Mouse (Mus musculus): ENCODE measurements at regions not wholly inside any gene's neighbourhood (a gene's known extent, or its start where the extent isn't known, plus 50 kb on each side); places are given as distances from the start of the nearest gene placed in this dataset.

DNA sequence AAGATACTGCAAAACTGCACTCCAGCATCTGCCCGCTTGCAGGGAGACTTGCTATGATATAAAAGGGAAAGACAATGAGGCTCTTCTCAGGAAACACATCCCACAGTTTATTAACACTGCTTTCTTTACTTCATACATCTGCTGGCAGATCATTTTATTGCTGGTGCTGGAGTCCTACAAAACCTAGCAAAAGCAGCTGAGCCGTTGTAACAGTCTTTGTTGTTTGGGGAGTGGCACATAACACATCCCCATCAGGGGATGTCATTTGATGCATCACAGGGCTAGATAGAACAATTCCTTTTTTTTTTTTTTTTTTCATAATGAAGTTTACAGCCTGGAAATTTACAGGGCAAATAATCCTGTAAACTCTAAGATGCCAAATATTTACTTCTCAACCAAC is 742.2 kb downstream of the Epha4 start:
- Histone ChIP-seq H3K4me2 (ENCODE audit: low read depth) (no peak overlapping the region), H3K9me3 (ENCODE audit: control insufficient read depth, low read length) (no peaks in the 10 kb centered on the region), H3K27me3 (ENCODE audit: control insufficient read depth, insufficient read depth, low read length) (no peaks in the 10 kb centered on the region), H3K9ac (ENCODE audit: low read length) (no peak overlapping the region), H3K4me3 (ENCODE audit: low read depth, low read length) (no peak overlapping the region), H3K4me1 (ENCODE audit: control insufficient read depth, insufficient read depth, low read length) (no peaks in the 10 kb centered on the region), H3K36me3 (ENCODE audit: control insufficient read depth, insufficient read depth, low read length) (no peaks in the 10 kb centered on the region), H3K27ac (ENCODE audit: low read depth, low read length) (no peak overlapping the region)
- ATAC-seq (ENCODE audit: insufficient read depth, low FRiP score, low TSS enrichment) (no peak), DNase-seq (ENCODE audit: low spot score) (no peak)
- WGBS: 75% methylated on average over 2 of the region's 2 CpGs

DNA sequence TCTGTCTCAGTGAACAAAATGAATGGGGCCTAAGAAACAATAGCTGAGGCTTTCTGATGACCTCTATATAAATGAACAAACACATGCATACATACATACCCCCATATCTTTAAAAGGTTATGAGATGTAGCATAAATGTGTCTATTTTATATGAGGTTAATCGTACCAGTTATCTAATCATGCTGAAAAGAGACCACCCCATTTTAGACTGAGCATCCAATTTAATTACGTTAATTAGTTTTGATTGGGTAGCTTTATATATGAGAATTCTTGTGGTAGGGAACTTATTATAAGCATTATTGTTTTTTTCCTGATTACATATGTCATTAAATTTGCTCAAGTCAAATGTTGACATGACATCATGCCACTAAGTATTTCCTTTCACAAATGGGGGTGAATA is 728.0 kb downstream of the Epha4 start:
- DNase-seq (ENCODE audit: low spot score) (no peak), ATAC-seq (ENCODE audit: insufficient read depth, low FRiP score, low TSS enrichment) (no peak)
- no peak overlapping the region for H3K4me3 ChIP-seq (ENCODE audit: low read depth, low read length)
- 92% methylated on average over 2 of the region's 2 CpGs for WGBS
- no peaks in the 10 kb centered on the region for H3K27me3 ChIP-seq (ENCODE audit: control insufficient read depth, insufficient read depth, low read length)
- no peaks in the 10 kb centered on the region for H3K9me3 ChIP-seq (ENCODE audit: control insufficient read depth, low read length)
- H3K27ac ChIP-seq (ENCODE audit: low read depth, low read length): no peak overlapping the region
- no peak overlapping the region for H3K9ac ChIP-seq (ENCODE audit: low read length)
- H3K4me1 ChIP-seq (ENCODE audit: control insufficient read depth, insufficient read depth, low read length): no peaks in the 10 kb centered on the region
- no peak overlapping the region for H3K4me2 ChIP-seq (ENCODE audit: low read depth)
- no peaks in the 10 kb centered on the region for H3K36me3 ChIP-seq (ENCODE audit: control insufficient read depth, insufficient read depth, low read length)

DNA sequence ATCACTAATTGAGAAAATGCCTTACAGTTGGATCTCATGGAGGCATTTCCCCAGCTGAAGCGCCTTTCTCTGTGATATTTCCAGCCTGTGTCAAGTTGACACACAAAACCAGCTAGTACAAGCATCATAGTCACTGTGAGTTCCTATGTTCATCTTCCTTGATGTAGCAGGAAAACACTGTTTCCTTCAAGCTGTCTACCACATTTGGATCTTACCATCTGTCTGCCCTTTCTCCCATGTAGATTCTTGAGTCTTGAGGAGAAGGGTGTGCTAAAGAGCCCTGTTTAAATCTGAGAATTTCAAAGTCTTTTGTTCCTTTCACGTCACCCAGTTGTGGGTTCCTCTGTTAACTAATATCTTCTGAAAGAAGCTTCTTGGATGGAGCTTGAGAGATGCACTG is 721.5 kb downstream of the Epha4 start:
- Histone ChIP-seq H3K4me2 (ENCODE audit: low read depth) (no peak overlapping the region), H3K9me3 (ENCODE audit: control insufficient read depth, low read length) (no peaks in the 10 kb centered on the region), H3K9ac (ENCODE audit: low read length) (no peak overlapping the region), H3K4me1 (ENCODE audit: control insufficient read depth, insufficient read depth, low read length) (no peaks in the 10 kb centered on the region), H3K36me3 (ENCODE audit: control insufficient read depth, insufficient read depth, low read length) (no peaks in the 10 kb centered on the region), H3K4me3 (ENCODE audit: low read depth, low read length) (no peak overlapping the region), H3K27me3 (ENCODE audit: control insufficient read depth, insufficient read depth, low read length) (no peaks in the 10 kb centered on the region), H3K27ac (ENCODE audit: low read depth, low read length) (no peak overlapping the region)
- 95% methylated on average over 2 of the region's 2 CpGs for WGBS
- DNase-seq (ENCODE audit: low spot score): no peak
- no peak for ATAC-seq (ENCODE audit: insufficient read depth, low FRiP score, low TSS enrichment)

DNA sequence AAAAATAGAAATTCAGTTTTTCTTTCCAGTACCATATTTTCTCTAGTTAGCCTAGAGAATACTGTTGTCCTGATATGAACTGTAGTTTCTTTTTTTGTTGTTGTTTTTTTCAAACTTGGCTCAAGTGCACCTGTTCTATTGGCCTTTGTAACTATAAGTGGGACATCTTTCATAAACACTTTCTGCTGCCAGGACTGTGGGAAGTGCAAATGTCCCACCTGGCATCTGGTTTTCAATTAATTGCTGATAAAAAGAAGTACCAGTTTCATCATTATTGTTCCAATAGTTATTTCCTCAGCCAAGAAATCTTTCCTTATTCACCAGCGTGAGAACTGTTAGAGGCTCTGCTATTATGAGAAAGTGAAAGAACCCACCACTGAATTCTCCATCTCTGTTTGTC is 695.0 kb downstream of the Epha4 start:
- Histone ChIP-seq H3K4me3 (ENCODE audit: low read depth, low read length) (no peak overlapping the region), H3K36me3 (ENCODE audit: control insufficient read depth, insufficient read depth, low read length) (no peaks in the 10 kb centered on the region), H3K9ac (ENCODE audit: low read length) (no peak overlapping the region), H3K4me2 (ENCODE audit: low read depth) (no peak overlapping the region), H3K9me3 (ENCODE audit: control insufficient read depth, low read length) (no peaks in the 10 kb centered on the region), H3K27me3 (ENCODE audit: control insufficient read depth, insufficient read depth, low read length) (no peaks in the 10 kb centered on the region), H3K4me1 (ENCODE audit: control insufficient read depth, insufficient read depth, low read length) (no peaks in the 10 kb centered on the region), H3K27ac (ENCODE audit: low read depth, low read length) (no peak overlapping the region)
- WGBS: 95% methylated on average over 1 of the region's 1 CpGs
- ATAC-seq (ENCODE audit: insufficient read depth, low FRiP score, low TSS enrichment) (no peak), DNase-seq (ENCODE audit: low spot score) (no peak)

DNA sequence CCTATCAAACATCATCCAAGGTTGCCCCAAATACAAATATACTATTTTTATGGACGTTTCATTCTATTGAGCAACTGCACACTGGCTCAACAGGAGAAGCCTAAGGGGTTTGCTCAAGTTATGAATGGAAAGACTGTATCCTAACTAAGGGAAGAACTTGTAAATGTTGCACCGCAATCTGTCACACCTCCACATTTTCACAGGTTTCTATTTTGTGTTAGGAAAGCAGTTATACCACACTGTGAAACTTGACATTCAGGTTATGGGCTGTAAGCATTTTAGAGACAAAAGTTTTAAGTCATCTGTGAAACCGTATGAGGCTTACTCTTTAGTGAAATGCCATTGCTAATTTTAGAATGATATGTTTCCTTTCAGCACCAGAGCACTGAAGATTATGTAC is 693.3 kb downstream of the Epha4 start:
- no peaks in the 10 kb centered on the region for H3K4me1 ChIP-seq (ENCODE audit: control insufficient read depth, insufficient read depth, low read length)
- H3K4me2 ChIP-seq (ENCODE audit: low read depth): no peak overlapping the region
- H3K4me3 ChIP-seq (ENCODE audit: low read depth, low read length): no peak overlapping the region
- no peaks in the 10 kb centered on the region for H3K36me3 ChIP-seq (ENCODE audit: control insufficient read depth, insufficient read depth, low read length)
- H3K27me3 ChIP-seq (ENCODE audit: control insufficient read depth, insufficient read depth, low read length): no peaks in the 10 kb centered on the region
- H3K27ac ChIP-seq (ENCODE audit: low read depth, low read length): no peak overlapping the region
- no peak for ATAC-seq (ENCODE audit: insufficient read depth, low FRiP score, low TSS enrichment)
- no peak for DNase-seq (ENCODE audit: low spot score)
- 83% methylated on average over 3 of the region's 3 CpGs for WGBS
- H3K9me3 ChIP-seq (ENCODE audit: control insufficient read depth, low read length): no peaks in the 10 kb centered on the region
- no peak overlapping the region for H3K9ac ChIP-seq (ENCODE audit: low read length)

DNA sequence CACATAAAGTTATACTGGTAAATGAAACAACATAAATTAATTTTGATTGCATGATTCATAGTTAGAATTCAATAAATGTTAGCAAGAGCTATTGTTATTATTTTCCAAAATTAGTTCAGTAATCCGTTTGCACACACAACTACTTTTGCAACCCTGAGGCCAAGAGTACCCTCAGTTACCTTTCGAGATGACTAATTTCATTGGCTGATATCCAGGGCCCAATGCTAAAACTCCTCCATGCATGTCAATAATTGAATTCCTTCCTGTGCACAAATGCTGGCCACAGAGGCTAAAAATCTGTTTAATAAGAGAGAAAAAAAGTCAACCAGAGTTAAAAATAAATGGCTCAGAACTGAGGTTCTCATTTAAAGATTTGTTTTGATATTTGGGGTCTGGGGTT is 685.2 kb downstream of the Epha4 start:
- no peaks in the 10 kb centered on the region for H3K9me3 ChIP-seq (ENCODE audit: control insufficient read depth, low read length)
- no peaks in the 10 kb centered on the region for H3K27me3 ChIP-seq (ENCODE audit: control insufficient read depth, insufficient read depth, low read length)
- H3K4me3 ChIP-seq (ENCODE audit: low read depth, low read length): no peak overlapping the region
- no peak for ATAC-seq (ENCODE audit: insufficient read depth, low FRiP score, low TSS enrichment)
- no peaks in the 10 kb centered on the region for H3K36me3 ChIP-seq (ENCODE audit: control insufficient read depth, insufficient read depth, low read length)
- no peak overlapping the region for H3K4me2 ChIP-seq (ENCODE audit: low read depth)
- H3K27ac ChIP-seq (ENCODE audit: low read depth, low read length): no peak overlapping the region
- H3K4me1 ChIP-seq (ENCODE audit: control insufficient read depth, insufficient read depth, low read length): no peaks in the 10 kb centered on the region
- H3K9ac ChIP-seq (ENCODE audit: low read length): no peak overlapping the region
- no peak for DNase-seq (ENCODE audit: low spot score)
- 86% methylated on average over 2 of the region's 2 CpGs for WGBS

DNA sequence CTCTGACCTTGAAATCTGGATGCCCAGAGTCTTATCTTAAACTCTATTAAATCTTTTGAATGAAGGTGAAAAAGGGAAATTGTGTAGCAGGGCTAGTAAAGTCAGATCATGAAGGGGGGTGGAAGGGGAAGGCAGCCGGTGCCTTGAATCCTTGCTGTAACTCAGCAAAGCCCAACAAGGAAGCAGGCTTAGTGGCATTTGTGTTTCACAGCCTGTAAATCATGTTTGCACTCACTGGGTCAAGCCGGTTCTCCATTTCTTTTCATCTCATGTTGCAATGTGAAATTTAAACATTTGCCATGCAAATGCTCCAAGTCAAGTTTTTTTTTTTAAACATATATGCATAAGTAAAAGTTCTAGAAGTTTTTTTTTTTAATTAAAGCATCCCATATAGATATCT is 682.6 kb downstream of the Epha4 start:
- H3K9me3 ChIP-seq (ENCODE audit: control insufficient read depth, low read length): no peaks in the 10 kb centered on the region
- no peak overlapping the region for H3K4me2 ChIP-seq (ENCODE audit: low read depth)
- no peaks in the 10 kb centered on the region for H3K36me3 ChIP-seq (ENCODE audit: control insufficient read depth, insufficient read depth, low read length)
- 34% methylated on average over 2 of the region's 2 CpGs for WGBS
- H3K4me1 ChIP-seq (ENCODE audit: control insufficient read depth, insufficient read depth, low read length): no peaks in the 10 kb centered on the region
- DNase-seq (ENCODE audit: low spot score) (no peak), ATAC-seq (ENCODE audit: insufficient read depth, low FRiP score, low TSS enrichment) (no peak)
- H3K27me3 ChIP-seq (ENCODE audit: control insufficient read depth, insufficient read depth, low read length): no peaks in the 10 kb centered on the region
- no peak overlapping the region for H3K27ac ChIP-seq (ENCODE audit: low read depth, low read length)
- H3K4me3 ChIP-seq (ENCODE audit: low read depth, low read length): no peak overlapping the region
- no peak overlapping the region for H3K9ac ChIP-seq (ENCODE audit: low read length)

DNA sequence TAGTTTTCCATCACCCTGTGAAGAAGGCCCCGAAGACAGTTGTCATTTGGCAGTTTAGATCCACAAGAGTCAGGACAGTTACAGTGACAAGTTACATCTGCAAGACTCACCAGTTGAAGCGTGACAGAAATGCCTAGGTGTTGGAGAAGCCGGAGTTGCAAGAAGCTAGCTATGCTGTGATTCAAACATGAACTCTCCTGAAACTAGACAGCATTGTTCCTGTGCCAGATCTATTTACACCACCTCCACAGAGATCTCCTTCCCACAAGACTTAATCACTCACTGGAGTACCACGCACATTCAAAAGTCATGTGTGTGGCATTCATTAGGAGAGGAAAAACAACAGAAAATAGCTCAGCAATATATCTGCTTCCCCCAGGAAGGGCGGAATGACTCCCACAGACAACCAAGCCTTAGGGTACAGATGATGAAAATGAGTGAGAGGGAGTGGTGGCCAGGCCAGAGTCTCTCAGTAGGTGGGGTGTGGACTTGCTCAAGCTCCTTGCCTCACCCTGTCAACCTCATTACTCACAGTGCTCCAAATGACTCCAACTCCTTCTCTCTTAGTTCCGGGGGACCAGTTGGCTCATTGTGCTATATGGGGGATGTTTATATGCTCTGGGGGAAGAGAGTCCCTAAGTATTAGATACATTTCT is 679.7 kb downstream of the Epha4 start:
- 89% methylated on average over 6 of the region's 6 CpGs for WGBS
- H3K4me2 ChIP-seq (ENCODE audit: low read depth): no peak overlapping the region
- DNase-seq (ENCODE audit: low spot score) (no peak), ATAC-seq (ENCODE audit: insufficient read depth, low FRiP score, low TSS enrichment) (no peak)
- H3K9ac ChIP-seq (ENCODE audit: low read length): no peak overlapping the region
- H3K27me3 ChIP-seq (ENCODE audit: control insufficient read depth, insufficient read depth, low read length): no peaks in the 10 kb centered on the region
- H3K27ac ChIP-seq (ENCODE audit: low read depth, low read length): no peak overlapping the region
- H3K9me3 ChIP-seq (ENCODE audit: control insufficient read depth, low read length): no peaks in the 10 kb centered on the region
- no peaks in the 10 kb centered on the region for H3K4me1 ChIP-seq (ENCODE audit: control insufficient read depth, insufficient read depth, low read length)
- H3K4me3 ChIP-seq (ENCODE audit: low read depth, low read length): no peak overlapping the region
- no peaks in the 10 kb centered on the region for H3K36me3 ChIP-seq (ENCODE audit: control insufficient read depth, insufficient read depth, low read length)

DNA sequence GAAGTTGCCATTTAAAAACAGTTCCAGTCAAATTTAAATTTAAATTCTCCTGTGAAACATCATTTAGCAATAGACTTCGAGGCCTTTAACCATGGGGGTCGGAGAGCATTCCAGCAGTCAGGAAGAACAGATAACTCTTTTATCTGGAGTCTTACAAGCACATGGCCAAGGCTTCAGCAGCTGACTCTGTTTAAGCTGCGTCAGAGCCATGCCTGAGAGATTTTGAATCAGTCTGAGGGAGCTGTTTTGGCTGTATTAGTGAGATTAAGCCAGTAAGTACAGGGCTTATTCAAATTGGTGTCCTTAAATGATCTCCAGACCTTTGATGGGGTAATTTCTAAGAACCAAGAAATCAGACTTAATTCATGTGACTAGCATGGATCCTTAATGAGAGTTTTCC is 665.5 kb downstream of the Epha4 start:
- Histone ChIP-seq H3K27ac (ENCODE audit: low read depth, low read length) (no peak overlapping the region), H3K4me3 (ENCODE audit: low read depth, low read length) (no peak overlapping the region), H3K4me1 (ENCODE audit: control insufficient read depth, insufficient read depth, low read length) (no peaks in the 10 kb centered on the region), H3K27me3 (ENCODE audit: control insufficient read depth, insufficient read depth, low read length) (no peaks in the 10 kb centered on the region), H3K9ac (ENCODE audit: low read length) (no peak overlapping the region), H3K36me3 (ENCODE audit: control insufficient read depth, insufficient read depth, low read length) (no peaks in the 10 kb centered on the region), H3K9me3 (ENCODE audit: control insufficient read depth, low read length) (no peaks in the 10 kb centered on the region), H3K4me2 (ENCODE audit: low read depth) (no peak overlapping the region)
- DNase-seq (ENCODE audit: low spot score) (no peak), ATAC-seq (ENCODE audit: insufficient read depth, low FRiP score, low TSS enrichment) (no peak)
- WGBS: 49% methylated on average over 3 of the region's 3 CpGs

Measured in neural tube, embryonic 11.5 days (tissue).